Mouse (Mus musculus) splenic B cell, adult 2 months (primary cell): Measurements from ENCODE around the gene Dhrs7c.
A peak's percentile ranks its signal among the peaks of the same experiment; 100 is the strongest.

Source experiments
- DNase-seq: peaks from one replicate; pipeline ENCODE4 v3.0.0-alpha.2; 2011; ENCODE audit warnings: low read depth, low spot score
- H3K27me3 ChIP-seq: 2 replicates; pipeline ENCODE4 v1.6.1; 2012; ENCODE audit warnings: mild to moderate bottlenecking, low read length, moderate library complexity, mixed read lengths; ENCODE audit not compliant: control insufficient read depth, poor library complexity, insufficient read depth, severe bottlenecking
- H3K36me3 ChIP-seq: 2 replicates; pipeline ENCODE4 v1.6.1; 2012; ENCODE audit warnings: mild to moderate bottlenecking, low read length, moderate library complexity, mixed read lengths; ENCODE audit not compliant: control insufficient read depth, poor library complexity, insufficient read depth, severe bottlenecking

Gene Dhrs7c

DNA sequence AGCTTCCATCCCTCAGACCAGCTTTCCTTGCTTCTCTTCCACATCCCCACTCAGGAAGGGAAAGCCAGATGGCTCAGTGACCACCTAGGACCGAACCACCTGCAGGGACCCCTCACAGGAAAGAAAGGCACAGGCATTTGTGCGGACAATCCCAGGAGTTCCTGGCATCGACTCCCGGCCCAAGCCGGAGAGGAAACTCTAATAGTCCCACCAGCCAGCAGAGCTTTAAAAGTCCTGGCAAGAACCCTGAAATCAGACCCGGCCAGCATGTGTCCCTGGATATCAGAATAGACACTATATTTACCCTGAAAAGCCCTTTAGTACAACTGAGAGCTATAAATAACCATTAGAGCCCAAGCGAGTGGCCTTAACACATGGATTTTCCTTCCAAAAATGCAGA is at the start of gene Dhrs7c:
TSS of gene Dhrs7c (plus strand) at position 257 of the 400 bp plus-strand sequence.
- no peak for DNase-seq
- Histone ChIP-seq H3K36me3 (no peaks in the 10 kb centered on the region), H3K27me3 (no peaks in the 10 kb centered on the region)

DNA sequence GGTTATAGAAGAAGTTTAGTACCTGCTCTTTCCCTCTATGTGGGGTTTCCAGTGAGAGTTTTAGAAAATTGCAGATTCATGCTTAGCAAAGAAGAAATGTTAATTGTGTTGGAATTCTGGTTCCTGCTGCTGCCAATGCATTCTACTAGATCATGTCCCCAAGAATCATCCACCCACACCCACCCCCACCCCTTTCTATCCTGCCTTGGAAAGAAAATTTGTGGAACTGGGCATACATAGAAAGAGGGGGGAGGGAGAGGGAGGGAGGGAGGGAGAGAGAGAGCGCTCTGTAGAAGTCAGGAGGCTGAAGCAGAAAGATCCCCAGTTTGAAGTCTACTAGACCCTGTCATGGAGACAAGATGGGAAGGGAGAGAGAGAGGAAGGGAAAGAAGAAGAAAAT is 41.7 kb upstream of the Dhrs7c start:
- H3K36me3 ChIP-seq = no peaks in the 10 kb centered on the region
- DNase-seq = no peak
- no peaks in the 10 kb centered on the region for H3K27me3 ChIP-seq

DNA sequence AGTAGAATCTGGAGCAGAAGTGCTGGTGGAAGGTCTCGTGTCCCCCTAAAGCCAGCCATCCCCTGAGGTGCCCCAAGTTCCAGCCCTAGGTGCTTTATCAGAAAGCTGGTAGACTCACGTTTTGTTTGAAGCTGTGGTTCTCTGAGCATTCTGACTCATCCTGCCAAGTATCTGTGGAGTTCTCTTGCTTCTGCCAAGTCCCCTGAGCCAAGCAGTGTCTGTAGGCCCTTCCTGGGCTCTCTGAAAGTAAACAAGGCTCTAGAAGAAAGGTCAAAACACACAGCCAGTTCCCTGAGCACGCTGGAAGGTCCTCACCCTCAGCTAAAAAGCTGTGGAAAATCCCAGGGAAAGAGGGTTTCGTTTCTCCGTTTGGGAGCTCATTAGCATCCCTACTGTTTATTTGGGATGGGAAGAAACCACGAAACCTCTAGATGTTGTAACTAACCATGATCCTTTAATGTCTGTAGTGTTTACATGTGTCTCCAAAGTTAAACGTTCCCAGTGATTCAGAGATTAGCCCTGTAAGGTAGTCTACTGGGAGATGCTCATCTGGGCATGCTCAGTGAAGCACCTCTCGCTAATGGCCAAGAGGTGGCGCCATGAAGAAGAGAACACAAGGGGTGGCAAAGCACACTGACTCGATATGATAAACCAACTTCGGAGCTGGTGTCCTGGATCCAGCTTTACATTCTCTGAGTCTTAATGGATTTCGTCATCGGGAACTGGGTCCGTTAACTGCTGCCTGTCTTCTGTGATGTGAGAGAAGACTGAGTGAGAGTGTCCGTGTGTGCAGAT is 40.4 kb upstream of the Dhrs7c start:
- H3K36me3 ChIP-seq = no peaks in the 10 kb centered on the region
- DNase-seq = no peak
- no peaks in the 10 kb centered on the region for H3K27me3 ChIP-seq

DNA sequence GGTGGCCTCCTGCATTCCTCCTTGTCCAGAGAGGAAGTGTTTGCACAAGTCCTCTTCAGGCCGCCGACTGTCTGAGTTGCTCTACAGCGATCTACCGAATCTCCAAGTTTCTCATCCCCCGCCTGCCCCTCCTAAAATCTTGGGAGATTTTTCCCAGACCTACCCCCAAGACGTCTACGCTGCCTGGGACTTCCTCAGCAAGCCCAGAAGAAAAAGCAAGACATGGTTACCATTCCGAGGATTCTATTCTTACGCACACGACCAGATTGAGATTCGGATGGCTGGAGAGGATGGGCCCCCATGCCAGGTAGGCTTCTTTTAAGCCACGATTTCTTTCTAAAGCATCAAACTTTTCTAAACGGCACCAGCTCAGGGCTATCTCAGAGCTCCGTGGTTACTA is 26.9 kb upstream of the Dhrs7c start, which contains the start of gene Glp2r:
TSS of gene Glp2r (minus strand) at position 101 of the 400 bp plus-strand sequence.
- DNase-seq = no peak
- Histone ChIP-seq H3K27me3 (no peaks in the 10 kb centered on the region), H3K36me3 (no peaks in the 10 kb centered on the region)

DNA sequence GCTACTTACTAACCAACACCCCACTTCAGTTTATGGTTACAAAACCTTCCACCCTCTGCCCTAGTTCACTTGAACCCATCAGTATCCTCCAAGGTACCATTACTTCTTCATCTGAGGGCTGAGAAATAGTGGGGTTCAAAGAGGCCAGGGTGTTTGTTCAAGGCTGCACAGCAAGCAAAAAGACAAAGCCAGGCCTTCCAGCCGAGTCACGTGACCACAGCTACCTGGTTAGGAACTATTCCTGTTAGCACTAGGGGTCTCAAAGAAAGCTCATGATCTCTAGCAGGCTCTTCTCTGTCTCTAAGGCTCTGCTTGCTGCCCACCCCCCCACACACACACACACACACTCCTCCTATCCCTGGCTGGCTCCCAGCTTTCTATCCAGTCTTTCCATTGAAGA is 26.3 kb upstream of the Dhrs7c start:
- H3K36me3 ChIP-seq = no peaks in the 10 kb centered on the region
- DNase-seq = no peak
- no peaks in the 10 kb centered on the region for H3K27me3 ChIP-seq

DNA sequence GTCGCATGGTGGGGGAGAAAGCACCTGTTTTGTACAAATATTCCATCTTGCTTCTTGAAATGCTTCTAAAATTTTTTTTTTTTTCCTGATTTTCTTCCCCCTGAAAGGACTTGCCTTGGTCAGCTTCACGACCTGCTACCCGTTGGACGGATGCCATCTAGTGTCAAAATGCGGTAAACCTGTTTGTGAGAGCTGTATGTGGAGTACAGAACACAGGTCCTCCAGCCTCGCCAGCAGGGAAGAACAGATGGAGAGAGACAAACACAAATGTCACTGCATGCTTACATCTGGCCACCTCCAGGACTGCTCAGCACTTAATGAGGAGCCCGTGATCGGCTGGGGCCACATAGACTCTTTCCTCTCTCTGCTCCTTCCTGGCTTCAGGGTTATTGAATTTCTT is 25.4 kb upstream of the Dhrs7c start:
- H3K27me3 ChIP-seq = no peaks in the 10 kb centered on the region
- H3K36me3 ChIP-seq = no peaks in the 10 kb centered on the region
- DNase-seq = peak; percentile 2

DNA sequence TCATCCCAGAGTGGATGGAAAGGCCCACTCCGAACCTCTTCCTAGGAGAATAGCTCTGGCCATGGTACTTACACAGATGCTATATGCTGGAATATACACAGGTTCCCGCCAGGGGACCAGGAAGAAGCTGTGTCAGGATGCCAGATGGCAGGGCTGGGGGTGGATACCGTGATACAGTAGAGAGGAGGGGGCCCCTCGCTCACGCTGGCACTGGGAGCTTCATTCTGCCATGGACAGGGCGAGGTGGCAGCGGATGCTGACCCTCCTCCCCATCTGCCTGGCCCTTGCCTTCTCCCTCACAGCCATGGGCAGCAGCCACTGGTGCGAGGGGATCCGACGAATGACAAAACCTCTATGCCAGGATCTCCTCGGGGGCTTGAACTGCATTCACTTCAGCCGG is 23.6 kb upstream of the Dhrs7c start, which contains the start of gene Gsg1l2:
TSS of gene Gsg1l2 (plus strand) at position 230 of the 400 bp plus-strand sequence.
- Histone ChIP-seq H3K36me3 (no peaks in the 10 kb centered on the region), H3K27me3 (no peaks in the 10 kb centered on the region)
- DNase-seq = no peak

DNA sequence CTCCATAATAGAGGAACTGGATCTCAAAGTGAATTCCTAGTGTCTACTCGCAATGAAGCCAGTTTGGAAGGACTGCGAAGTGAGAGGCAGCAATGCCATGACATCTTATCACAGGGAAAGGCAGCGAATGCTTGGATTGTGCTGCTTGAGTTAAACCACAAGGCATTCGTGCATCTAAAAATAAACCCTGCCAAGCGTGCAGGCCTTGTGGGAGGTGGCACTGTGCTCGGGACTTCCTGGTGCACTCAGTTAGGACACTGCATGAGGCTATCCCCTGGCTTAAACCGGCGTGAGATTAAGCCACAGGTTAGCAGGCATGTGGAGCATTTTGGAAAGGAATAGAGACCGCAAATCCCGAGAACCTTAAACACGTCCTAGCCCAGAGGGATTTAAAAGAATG is 7.8 kb upstream of the Dhrs7c start:
- Histone ChIP-seq H3K36me3 (no peaks in the 10 kb centered on the region), H3K27me3 (no peaks in the 10 kb centered on the region)
- no peak for DNase-seq

DNA sequence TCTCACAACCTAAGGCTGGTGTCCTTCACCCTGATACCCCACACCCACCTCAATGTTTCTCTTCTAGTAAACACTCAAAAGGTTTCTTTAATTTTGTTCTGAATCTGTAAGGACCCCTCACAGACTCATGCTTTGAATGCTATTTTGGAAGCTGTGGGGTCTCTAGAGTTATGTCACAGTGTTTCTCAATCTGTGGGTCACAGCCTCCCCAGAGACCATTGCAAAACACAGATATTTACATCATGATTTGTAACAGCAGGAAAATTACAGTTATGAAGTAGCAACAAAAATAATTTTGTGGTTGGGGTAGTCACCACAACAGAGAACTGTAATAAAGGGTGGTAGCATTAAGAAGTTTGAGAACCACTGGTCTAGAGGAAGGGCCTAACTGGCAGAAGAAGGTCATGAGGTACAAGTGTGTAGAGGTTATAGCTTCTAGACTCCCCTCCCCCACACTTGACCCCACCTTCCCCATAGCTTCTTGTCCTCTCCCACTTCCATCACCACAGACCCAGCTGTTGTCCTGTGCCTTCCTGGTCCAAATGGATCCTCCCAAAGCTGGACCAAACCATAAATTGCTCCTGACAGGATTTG is 2.2 kb downstream of the Dhrs7c start:
- DNase-seq = no peak
- no peaks in the 10 kb centered on the region for H3K27me3 ChIP-seq
- H3K36me3 ChIP-seq = no peaks in the 10 kb centered on the region

DNA sequence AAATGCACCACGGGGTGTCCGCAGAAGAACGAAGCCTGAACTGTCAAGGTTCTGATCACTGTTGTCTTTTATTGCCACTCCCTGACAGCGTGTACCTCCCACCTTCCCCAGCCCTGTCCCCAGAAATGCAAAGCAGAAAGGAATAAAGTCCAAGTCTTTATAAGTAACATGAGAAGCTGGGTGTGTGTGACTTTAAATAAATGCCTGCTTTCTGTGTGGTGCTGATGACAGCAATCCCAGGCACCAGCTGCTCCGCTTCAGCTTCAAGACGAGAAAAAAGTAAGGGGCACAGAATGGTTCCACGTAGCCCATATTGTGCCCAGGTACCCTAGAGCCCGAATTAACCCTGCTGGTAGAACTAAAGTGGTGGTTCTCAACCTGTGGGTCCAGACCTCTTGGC is 3.2 kb downstream of the Dhrs7c start:
- no peaks in the 10 kb centered on the region for H3K27me3 ChIP-seq
- H3K36me3 ChIP-seq = no peaks in the 10 kb centered on the region
- DNase-seq = no peak

DNA sequence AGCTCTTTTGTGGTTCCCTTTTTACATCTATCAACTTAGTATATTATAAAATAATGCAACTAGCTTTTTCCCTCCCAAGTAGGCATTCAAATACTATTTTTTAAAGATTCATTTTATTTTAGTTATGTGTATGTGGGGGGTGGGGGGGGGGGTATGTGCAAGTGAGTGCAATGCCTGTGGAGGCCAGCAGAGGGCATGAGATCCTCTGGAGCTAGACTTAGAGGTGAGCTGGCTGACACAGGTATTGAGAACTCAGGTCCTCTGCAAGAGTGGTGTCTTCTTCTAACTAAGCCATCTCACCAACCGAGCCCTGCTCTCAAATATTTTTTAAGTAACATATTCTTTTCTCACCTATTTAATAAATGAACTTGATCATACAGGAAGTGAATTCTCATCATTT is 7.6 kb downstream of the Dhrs7c start:
- peak; percentile 4 for DNase-seq
- no peaks in the 10 kb centered on the region for H3K27me3 ChIP-seq
- H3K36me3 ChIP-seq = no peaks in the 10 kb centered on the region

DNA sequence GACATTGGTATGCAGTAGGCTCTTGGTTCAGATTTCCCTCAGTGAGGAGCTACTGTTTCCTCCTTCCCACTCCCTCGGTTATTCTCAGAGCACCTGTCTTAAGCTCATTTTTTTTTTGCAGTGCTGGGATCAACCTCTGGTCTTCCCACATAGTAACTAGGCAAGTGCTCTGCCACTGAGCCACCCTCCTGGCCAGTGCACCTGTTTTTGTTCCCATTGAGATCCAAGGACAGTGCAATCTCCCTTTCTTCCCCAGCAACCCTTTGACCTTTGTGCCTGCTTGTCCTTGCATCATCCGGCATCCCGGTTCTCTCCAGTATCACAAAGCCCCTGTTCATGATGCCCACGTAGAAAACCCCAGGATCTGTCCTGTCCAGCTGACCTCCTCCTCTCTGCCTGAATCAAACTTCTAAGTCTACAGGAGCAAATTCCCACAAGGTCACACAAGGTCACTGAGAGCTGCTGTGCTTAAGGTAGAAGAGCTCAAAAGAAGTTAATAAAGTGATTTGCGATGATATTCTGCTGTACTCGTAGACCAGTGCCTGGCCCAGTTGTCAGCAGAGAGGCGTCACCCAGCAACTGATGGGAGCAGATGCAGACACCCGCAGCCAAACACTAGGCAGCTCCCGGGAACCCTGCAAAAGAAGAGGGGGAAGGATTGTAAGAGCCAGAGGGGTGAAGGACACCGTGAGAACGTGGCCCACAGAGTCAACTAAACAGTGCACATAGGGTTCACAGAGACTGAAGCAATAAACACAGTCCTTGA is 9.0 kb downstream of the Dhrs7c start:
- DNase-seq = no peak
- Histone ChIP-seq H3K36me3 (no peaks in the 10 kb centered on the region), H3K27me3 (no peaks in the 10 kb centered on the region)

DNA sequence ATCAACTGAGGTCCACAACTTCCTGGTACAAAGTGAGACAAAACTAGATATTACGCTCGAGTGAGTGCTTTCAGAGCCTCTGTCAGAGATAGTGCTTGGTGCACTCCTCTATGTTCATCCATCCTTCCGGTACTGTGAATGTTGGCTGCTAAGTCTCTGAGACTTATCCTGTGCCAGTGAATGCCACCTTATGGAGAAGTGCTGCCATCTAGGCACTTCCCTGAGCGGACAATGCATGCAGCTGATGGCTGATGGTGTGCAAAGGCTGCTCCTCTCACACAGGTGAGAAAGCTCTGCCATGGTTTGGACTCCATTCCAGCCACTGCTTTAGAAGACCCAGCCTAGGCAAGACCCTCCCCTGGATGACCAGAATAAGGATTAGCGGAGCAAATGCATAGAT is 10.1 kb downstream of the Dhrs7c start:
- no peak for DNase-seq
- no peaks in the 10 kb centered on the region for H3K36me3 ChIP-seq

DNA sequence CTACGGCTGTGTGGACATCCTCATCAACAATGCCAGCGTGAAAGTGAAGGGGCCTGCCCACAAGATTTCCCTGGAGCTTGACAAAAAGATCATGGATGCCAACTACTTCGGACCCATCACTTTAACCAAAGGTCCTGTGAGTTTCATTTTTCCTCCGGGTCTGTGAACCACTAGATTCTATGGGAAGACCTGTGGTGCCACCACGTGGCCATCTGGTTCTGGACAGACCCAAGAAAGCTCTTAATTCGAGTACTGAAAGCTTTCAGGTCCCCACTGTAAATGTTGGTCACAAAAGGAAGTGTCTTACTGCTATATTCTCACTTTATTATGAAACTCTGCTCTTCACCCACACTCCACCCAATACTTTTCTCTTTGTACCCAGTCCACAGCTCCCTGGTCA is 13.5 kb downstream of the Dhrs7c start:
- Histone ChIP-seq H3K27me3 (no peaks in the 10 kb centered on the region), H3K36me3 (no peaks in the 10 kb centered on the region)
- no peak for DNase-seq

More for the DNA sequence above, 10.1 kb downstream of the Dhrs7c start:
- H3K27me3 ChIP-seq = no peaks in the 10 kb centered on the region

DNA sequence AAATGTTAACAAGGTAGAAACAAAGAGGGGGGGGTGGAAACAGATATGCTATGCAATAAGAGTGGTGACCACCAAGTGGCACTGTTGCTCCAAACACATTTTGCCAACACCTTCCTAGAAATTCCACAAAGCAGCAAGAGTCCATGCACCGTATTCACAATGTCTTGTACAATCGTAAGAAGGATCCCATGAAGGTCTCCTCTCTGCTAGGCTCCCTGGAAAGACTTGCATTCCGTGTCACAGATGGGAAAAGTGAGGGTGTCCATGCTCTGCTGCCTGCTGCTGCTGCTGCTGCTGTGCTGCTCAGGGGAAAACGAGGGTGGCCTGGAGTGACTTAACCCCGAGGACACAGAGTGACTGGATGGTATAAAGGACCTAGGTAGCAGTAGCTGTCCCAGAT is 21.6 kb downstream of the Dhrs7c start:
- no peak for DNase-seq
- Histone ChIP-seq H3K36me3 (no peaks in the 10 kb centered on the region), H3K27me3 (no peaks in the 10 kb centered on the region)
